Mouse (Mus musculus): ENCODE measurements at regions not wholly inside any gene's neighbourhood (a gene's known extent, or its start where the extent isn't known, plus 50 kb on each side); places are given as distances from the start of the nearest gene placed in this dataset.

- no peak overlapping the region for H3K27ac ChIP-seq
- H3K36me3 ChIP-seq (ENCODE audit: inconsistent target), result no peaks in the 10 kb centered on the region
- 66% methylated on average over 2 of the region's 2 CpGs for WGBS (ENCODE audit: missing documents)
- no peaks in the 10 kb centered on the region for H3K79me2 ChIP-seq (ENCODE audit: inconsistent target)
- no peak overlapping the region for H3K4me3 ChIP-seq (ENCODE audit: inconsistent target)
Measured at GRCm38 (mm10) chr3:21428120-21428519, 648.3 kb upstream of the Tbl1xr1 start.

- H3K4me3 ChIP-seq (ENCODE audit: inconsistent target), result no peak overlapping the region
- no peak overlapping the region for H3K27ac ChIP-seq
- H3K79me2 ChIP-seq (ENCODE audit: inconsistent target), result no peaks in the 10 kb centered on the region
- 84% methylated on average over 4 of the region's 4 CpGs for WGBS (ENCODE audit: missing documents)
- no peaks in the 10 kb centered on the region for H3K36me3 ChIP-seq (ENCODE audit: inconsistent target)
Measured at GRCm38 (mm10) chr3:21464245-21464644, 612.2 kb upstream of the Tbl1xr1 start.

GRCm38 (mm10) chr3:21466113-21466645, 610.3 kb upstream of the Tbl1xr1 start:
- no peak overlapping the region for H3K4me3 ChIP-seq (ENCODE audit: inconsistent target)
- H3K36me3 ChIP-seq (ENCODE audit: inconsistent target), result no peaks in the 10 kb centered on the region
- WGBS (ENCODE audit: missing documents), result 51% methylated on average over 7 of the region's 7 CpGs
- no peaks in the 10 kb centered on the region for H3K79me2 ChIP-seq (ENCODE audit: inconsistent target)
- no peak overlapping the region for H3K27ac ChIP-seq

- H3K36me3 ChIP-seq (ENCODE audit: inconsistent target), result no peaks in the 10 kb centered on the region
- no peak overlapping the region for H3K27ac ChIP-seq
- WGBS (ENCODE audit: missing documents), result 91% methylated on average over 4 of the region's 4 CpGs
- no peak overlapping the region for H3K4me3 ChIP-seq (ENCODE audit: inconsistent target)
- no peaks in the 10 kb centered on the region for H3K79me2 ChIP-seq (ENCODE audit: inconsistent target)
Measured at GRCm38 (mm10) chr3:21477366-21477765, 599.1 kb upstream of the Tbl1xr1 start.

- 75% methylated on average over 5 of the region's 5 CpGs for WGBS (ENCODE audit: missing documents)
- H3K36me3 ChIP-seq (ENCODE audit: inconsistent target), result no peaks in the 10 kb centered on the region
- H3K27ac ChIP-seq, result no peak overlapping the region
- no peaks in the 10 kb centered on the region for H3K79me2 ChIP-seq (ENCODE audit: inconsistent target)
- H3K4me3 ChIP-seq (ENCODE audit: inconsistent target), result no peak overlapping the region
Measured at GRCm38 (mm10) chr3:21479021-21479795, 597.2 kb upstream of the Tbl1xr1 start.

- no peak overlapping the region for H3K27ac ChIP-seq
- no peak overlapping the region for H3K4me3 ChIP-seq (ENCODE audit: inconsistent target)
- no peaks in the 10 kb centered on the region for H3K79me2 ChIP-seq (ENCODE audit: inconsistent target)
- no peaks in the 10 kb centered on the region for H3K36me3 ChIP-seq (ENCODE audit: inconsistent target)
Measured at GRCm38 (mm10) chr3:21479846-21480245, 596.6 kb upstream of the Tbl1xr1 start.

- 74% methylated on average over 2 of the region's 2 CpGs for WGBS (ENCODE audit: missing documents)
- H3K79me2 ChIP-seq (ENCODE audit: inconsistent target), result no peaks in the 10 kb centered on the region
- no peak overlapping the region for H3K27ac ChIP-seq
- H3K36me3 ChIP-seq (ENCODE audit: inconsistent target), result no peaks in the 10 kb centered on the region
- H3K4me3 ChIP-seq (ENCODE audit: inconsistent target), result no peak overlapping the region
Measured at GRCm38 (mm10) chr3:21484052-21484451, 592.4 kb upstream of the Tbl1xr1 start.

- Histone ChIP-seq H3K27ac (no peak overlapping the region), H3K36me3 (ENCODE audit: inconsistent target) (no peaks in the 10 kb centered on the region)
Measured at GRCm38 (mm10) chr3:21485454-21485853, 591.0 kb upstream of the Tbl1xr1 start.

GRCm38 (mm10) chr3:21489547-21489946, 586.9 kb upstream of the Tbl1xr1 start:
- H3K4me3 ChIP-seq (ENCODE audit: inconsistent target), result no peak overlapping the region
- H3K27ac ChIP-seq, result no peak overlapping the region
- WGBS (ENCODE audit: missing documents), result 100% methylated on average over 1 of the region's 1 CpGs
- H3K36me3 ChIP-seq (ENCODE audit: inconsistent target), result no peaks in the 10 kb centered on the region
- H3K79me2 ChIP-seq (ENCODE audit: inconsistent target), result no peaks in the 10 kb centered on the region

More at GRCm38 (mm10) chr3:21485454-21485853, 591.0 kb upstream of the Tbl1xr1 start:
- Histone ChIP-seq H3K4me3 (ENCODE audit: inconsistent target) (no peak overlapping the region), H3K79me2 (ENCODE audit: inconsistent target) (no peaks in the 10 kb centered on the region)

- 74% methylated on average over 3 of the region's 3 CpGs for WGBS (ENCODE audit: missing documents)
- Histone ChIP-seq H3K4me3 (ENCODE audit: inconsistent target) (no peak overlapping the region), H3K79me2 (ENCODE audit: inconsistent target) (no peaks in the 10 kb centered on the region)
Measured at GRCm38 (mm10) chr3:21492413-21492812, 584.0 kb upstream of the Tbl1xr1 start.

GRCm38 (mm10) chr3:21493384-21493783, 583.1 kb upstream of the Tbl1xr1 start:
- H3K27ac ChIP-seq, result no peak overlapping the region
- WGBS (ENCODE audit: missing documents), result 92% methylated on average over 6 of the region's 6 CpGs
- no peak overlapping the region for H3K4me3 ChIP-seq (ENCODE audit: inconsistent target)
- H3K36me3 ChIP-seq (ENCODE audit: inconsistent target), result no peaks in the 10 kb centered on the region
- H3K79me2 ChIP-seq (ENCODE audit: inconsistent target), result no peaks in the 10 kb centered on the region

More at GRCm38 (mm10) chr3:21492413-21492812, 584.0 kb upstream of the Tbl1xr1 start:
- no peaks in the 10 kb centered on the region for H3K36me3 ChIP-seq (ENCODE audit: inconsistent target)
- H3K27ac ChIP-seq, result no peak overlapping the region

GRCm38 (mm10) chr3:21494904-21495303, 581.5 kb upstream of the Tbl1xr1 start:
- WGBS (ENCODE audit: missing documents), result 87% methylated on average over 3 of the region's 3 CpGs

GRCm38 (mm10) chr3:21495651-21496050, 580.8 kb upstream of the Tbl1xr1 start:
- no peaks in the 10 kb centered on the region for H3K79me2 ChIP-seq (ENCODE audit: inconsistent target)
- no peak overlapping the region for H3K27ac ChIP-seq
- no peaks in the 10 kb centered on the region for H3K36me3 ChIP-seq (ENCODE audit: inconsistent target)
- 77% methylated on average over 5 of the region's 5 CpGs for WGBS (ENCODE audit: missing documents)
- no peak overlapping the region for H3K4me3 ChIP-seq (ENCODE audit: inconsistent target)

More at GRCm38 (mm10) chr3:21494904-21495303, 581.5 kb upstream of the Tbl1xr1 start:
- H3K4me3 ChIP-seq (ENCODE audit: inconsistent target), result no peak overlapping the region
- no peak overlapping the region for H3K27ac ChIP-seq
- H3K79me2 ChIP-seq (ENCODE audit: inconsistent target), result no peaks in the 10 kb centered on the region
- H3K36me3 ChIP-seq (ENCODE audit: inconsistent target), result no peaks in the 10 kb centered on the region

- Histone ChIP-seq H3K36me3 (ENCODE audit: inconsistent target) (no peaks in the 10 kb centered on the region), H3K27ac (no peak overlapping the region), H3K4me3 (ENCODE audit: inconsistent target) (no peak overlapping the region), H3K79me2 (ENCODE audit: inconsistent target) (no peaks in the 10 kb centered on the region)
- 84% methylated on average over 2 of the region's 2 CpGs for WGBS (ENCODE audit: missing documents)
Measured at GRCm38 (mm10) chr3:21496166-21496565, 580.3 kb upstream of the Tbl1xr1 start.

- Histone ChIP-seq H3K4me3 (ENCODE audit: inconsistent target) (no peak overlapping the region), H3K79me2 (ENCODE audit: inconsistent target) (no peaks in the 10 kb centered on the region)
- WGBS (ENCODE audit: missing documents), result 100% methylated on average over 1 of the region's 1 CpGs
Measured at GRCm38 (mm10) chr3:21497011-21497410, 579.4 kb upstream of the Tbl1xr1 start.

More at GRCm38 (mm10) chr3:21497011-21497410, 579.4 kb upstream of the Tbl1xr1 start:
- H3K27ac ChIP-seq, result no peak overlapping the region
- H3K36me3 ChIP-seq (ENCODE audit: inconsistent target), result no peaks in the 10 kb centered on the region

Data from macrophage (primary cell).